Mouse (Mus musculus): ENCODE measurements around the gene Tnnc2.

DNA sequence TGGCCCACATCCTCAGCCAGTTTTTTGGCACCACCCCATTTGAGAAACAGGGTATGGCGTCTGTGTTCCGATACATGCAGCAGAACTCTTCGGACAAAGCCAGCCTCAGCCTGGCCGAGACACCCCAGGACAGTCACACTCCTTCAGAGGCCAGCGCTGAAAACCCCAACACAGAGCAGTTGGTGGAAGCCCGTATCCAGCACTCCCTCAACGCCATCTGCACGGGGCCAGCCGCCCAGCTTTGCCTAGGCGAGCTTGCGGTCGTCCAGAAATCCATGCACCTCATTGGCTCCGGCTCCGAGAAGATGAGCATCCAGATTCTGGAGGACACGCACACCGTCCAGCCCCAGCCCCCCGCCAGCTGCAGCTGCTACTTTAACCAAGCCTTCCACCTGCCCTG lies 45.8 kb upstream of the Tnnc2 start:
- no peak for TF ChIP-seq CTCF (IDR thresholded peaks at IDR 0.05; ENCODE audit: extremely low read depth, insufficient read depth, insufficient read length, insufficient replicate concordance)
- TF ChIP-seq POLR2A (IDR thresholded peaks at IDR 0.05; ENCODE audit: low read depth, low read length): no peak

Measured in spleen, adult 2 months (tissue).